Mouse (Mus musculus): ENCODE results near the gene Fignl2. TPM values are rescaled to one million over a fixed set of nuclear protein-coding genes. Genes with fewer than 3 reads are reported as not detected.

Gene Fignl2
- total and polyA plus RNA-seq, 3 experiments = not detected

DNA sequence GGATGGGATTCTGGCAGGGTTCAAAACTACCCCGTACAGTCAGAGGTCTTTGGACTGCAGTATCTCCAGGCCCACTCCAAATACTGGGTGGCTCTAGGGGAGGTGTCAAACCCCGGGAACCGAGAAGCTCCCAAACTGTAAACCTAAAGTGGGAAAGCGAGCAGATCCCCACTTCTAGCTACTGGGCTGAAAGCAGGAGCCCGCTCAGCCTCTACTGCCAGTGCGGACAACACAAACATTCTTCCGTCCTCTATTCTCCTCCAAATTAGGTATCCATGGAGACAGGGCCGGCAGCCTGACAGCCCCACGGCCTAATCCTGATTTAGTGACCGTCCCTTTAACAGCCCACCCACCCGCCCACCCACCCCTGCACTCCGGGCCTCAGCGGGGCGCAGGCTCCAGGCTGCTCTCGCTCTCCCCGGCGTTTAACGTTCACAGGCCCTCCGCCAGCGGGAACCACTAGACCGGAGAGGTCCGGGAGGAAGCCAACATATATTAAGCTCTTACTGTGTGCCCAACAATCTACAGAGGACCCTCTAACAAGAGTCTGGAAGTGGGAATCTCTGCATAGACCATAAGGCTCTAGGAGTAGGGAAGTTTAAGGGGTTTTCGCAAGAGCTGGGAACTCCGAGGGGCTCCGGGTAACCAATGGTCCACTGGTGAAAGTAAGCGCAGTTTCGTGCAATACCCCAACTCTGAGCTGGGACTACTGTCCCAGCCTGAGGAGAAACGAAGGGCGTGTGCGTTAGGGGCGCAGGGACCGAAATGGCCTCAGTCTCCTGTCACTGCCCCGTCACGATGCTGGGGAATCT is 1.2 kb downstream of the Fignl2 start:
- no peaks in the 10 kb centered on the region for H3K36me3 ChIP-seq (ENCODE audit: control insufficient read depth in 1 of 2, insufficient read depth in 2 of 2, low read length in 2 of 2)
- no peak overlapping the region for H3K27ac ChIP-seq (ENCODE audit: control insufficient read depth, low read depth, low read length)
- H3K27me3 ChIP-seq (ENCODE audit: control insufficient read depth in 1 of 2, insufficient read depth in 2 of 2, low read length in 2 of 2) = peaks cover under 1 to 5% of the 10 kb centered on the region in 2 experiments; a peak in 3 of 4 replicates
- no peak overlapping the region for H3K9ac ChIP-seq (ENCODE audit: control insufficient read depth, low read depth, low read length, poor library complexity, severe bottlenecking)
- H3K4me3 ChIP-seq (ENCODE audit: control insufficient read depth in 1 of 2, insufficient read depth in 1 of 2, low read depth in 2 of 2, low read length in 2 of 2) = no peak overlapping the region
- no peaks in the 10 kb centered on the region for H3K79me2 ChIP-seq (ENCODE audit: control insufficient read depth, insufficient read depth, low read length, poor library complexity)
- no peaks in the 10 kb centered on the region for H3K9me3 ChIP-seq (replicated peaks; ENCODE audit: insufficient read depth, low read length)
- no peak for DNase-seq (ENCODE audit: low read depth, low spot score)
- no peak for TF ChIP-seq MYB (IDR thresholded peaks at IDR 0.05; ENCODE audit: low read depth, low read length)
- no peak for TF ChIP-seq CHD2 (IDR thresholded peaks at IDR 0.05; ENCODE audit: low read length)
- no peak for TF ChIP-seq MYC (IDR thresholded peaks at IDR 0.05; ENCODE audit: low read depth, low read length)
- no peak for TF ChIP-seq GATA1 (IDR thresholded peaks at IDR 0.05; ENCODE audit: low read depth, low read length)
- no peak for TF ChIP-seq BHLHE40 (IDR thresholded peaks at IDR 0.05; ENCODE audit: borderline replicate concordance, low read depth, low read length)
- TF ChIP-seq ELF1 (IDR thresholded peaks at IDR 0.05; ENCODE audit: low read depth, low read length) = no peak
- TF ChIP-seq POLR2AphosphoS2 (IDR thresholded peaks at IDR 0.05; ENCODE audit: low read length) = no peak
- TF ChIP-seq TCF12 (IDR thresholded peaks at IDR 0.05; ENCODE audit: low read depth, low read length) = no peak
- TF ChIP-seq USF2 (IDR thresholded peaks at IDR 0.05; ENCODE audit: borderline replicate concordance in 1 of 2, insufficient read depth in 1 of 2, low read depth in 1 of 2, low read length in 2 of 2) = no peak
- TF ChIP-seq USF1 (IDR thresholded peaks at IDR 0.05; ENCODE audit: low read depth, low read length) = no peak
- no peaks in the 10 kb centered on the region for H3K4me1 ChIP-seq (ENCODE audit: control insufficient read depth in 1 of 2, insufficient read depth in 2 of 2, low read length in 2 of 2)

DNA sequence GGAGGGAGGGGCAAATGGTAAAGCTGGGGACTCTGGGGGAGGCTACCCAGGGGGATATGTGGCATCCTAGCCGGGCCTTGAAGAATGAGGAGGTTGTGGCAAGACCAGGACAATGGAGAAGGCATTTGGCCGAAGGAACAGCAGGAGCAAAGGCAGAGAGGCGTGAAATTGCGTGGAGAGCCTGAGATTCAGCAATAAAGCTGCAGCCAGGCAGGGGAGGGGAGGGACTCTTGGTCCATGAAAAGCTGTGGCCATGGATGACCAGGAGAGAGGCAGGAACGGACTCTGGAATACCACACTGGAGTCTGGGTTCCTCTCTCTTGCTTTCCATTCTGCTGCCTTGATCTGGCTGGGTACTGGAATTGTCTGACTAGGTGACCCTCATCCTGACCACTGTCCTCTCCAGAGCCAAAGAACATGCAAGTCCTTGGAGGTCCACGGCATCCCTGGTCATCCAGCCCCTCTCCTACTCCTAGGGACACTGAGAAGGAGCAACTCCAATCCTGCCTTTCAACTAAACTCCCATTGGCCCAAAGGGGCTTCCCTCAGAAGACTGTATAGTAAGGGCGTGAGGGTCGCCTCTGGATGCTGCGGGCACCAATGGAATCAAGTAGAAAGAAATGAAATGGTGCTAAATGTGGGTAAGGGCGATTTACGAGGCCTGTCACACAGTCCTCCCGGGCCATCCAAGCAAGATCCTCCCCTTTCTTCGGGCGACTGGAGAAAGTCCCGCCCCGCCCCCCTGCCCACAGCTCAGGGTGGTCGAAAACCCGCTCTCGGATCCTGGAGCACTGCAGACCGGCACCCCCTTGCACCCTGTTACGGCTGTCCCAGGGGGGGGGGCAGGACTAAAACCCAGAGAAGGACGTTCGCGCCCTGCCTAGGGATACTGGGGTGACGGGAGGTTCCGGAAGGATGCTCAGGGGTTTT is 2.0 kb downstream of the Fignl2 start:
- no peak overlapping the region for H3K4me3 ChIP-seq (ENCODE audit: control insufficient read depth in 1 of 2, insufficient read depth in 1 of 2, low read depth in 2 of 2, low read length in 2 of 2)
- H3K79me2 ChIP-seq (ENCODE audit: control insufficient read depth, insufficient read depth, low read length, poor library complexity) = no peaks in the 10 kb centered on the region
- DNase-seq (ENCODE audit: low read depth, low spot score) = no peak
- peaks cover 2 to 11% of the 10 kb centered on the region in 2 experiments for H3K27me3 ChIP-seq (ENCODE audit: control insufficient read depth in 1 of 2, insufficient read depth in 2 of 2, low read length in 2 of 2)
- no peaks in the 10 kb centered on the region for H3K4me1 ChIP-seq (ENCODE audit: control insufficient read depth in 1 of 2, insufficient read depth in 2 of 2, low read length in 2 of 2)
- no peaks in the 10 kb centered on the region for H3K36me3 ChIP-seq (ENCODE audit: control insufficient read depth in 1 of 2, insufficient read depth in 2 of 2, low read length in 2 of 2)
- H3K9me3 ChIP-seq (replicated peaks; ENCODE audit: insufficient read depth, low read length) = no peaks in the 10 kb centered on the region
- TF ChIP-seq USF2 (IDR thresholded peaks at IDR 0.05; ENCODE audit: borderline replicate concordance in 1 of 2, insufficient read depth in 1 of 2, low read depth in 1 of 2, low read length in 2 of 2) = no peak
- TF ChIP-seq GABPA (IDR thresholded peaks at IDR 0.05; ENCODE audit: low read depth, low read length) = no peak
- no peak for TF ChIP-seq MYC (IDR thresholded peaks at IDR 0.05; ENCODE audit: low read depth, low read length)
- TF ChIP-seq GATA1 (IDR thresholded peaks at IDR 0.05; ENCODE audit: low read depth, low read length) = no peak
- no peak for TF ChIP-seq NRF1 (IDR thresholded peaks at IDR 0.05; ENCODE audit: insufficient read depth, low read depth, low read length, poor library complexity, severe bottlenecking)
- no peak for TF ChIP-seq TAL1 (IDR thresholded peaks at IDR 0.05; ENCODE audit: low read length)
- TF ChIP-seq MAZ (IDR thresholded peaks at IDR 0.05; ENCODE audit: low read depth, low read length) = no peak
- no peak for TF ChIP-seq ETS1 (IDR thresholded peaks at IDR 0.05; ENCODE audit: low read depth, low read length)
- TF ChIP-seq TBP (IDR thresholded peaks at IDR 0.05; ENCODE audit: low read depth, low read length) = no peak
- no peak for TF ChIP-seq CTCF (IDR thresholded peaks at IDR 0.05 in 2 of 3, conservative IDR thresholded peaks at IDR 0.05 in 1 of 3; ENCODE audit: control insufficient read depth in 1 of 3, insufficient read depth in 1 of 3, low read depth in 2 of 3, low read length in 3 of 3, poor library complexity in 1 of 3, severe bottlenecking in 1 of 3)
- TF ChIP-seq ELF1 (IDR thresholded peaks at IDR 0.05; ENCODE audit: low read depth, low read length) = no peak
- no peak for TF ChIP-seq USF1 (IDR thresholded peaks at IDR 0.05; ENCODE audit: low read depth, low read length)
- TF ChIP-seq E2F4 (IDR thresholded peaks at IDR 0.05; ENCODE audit: borderline replicate concordance, low read depth, low read length) = no peak
- no peak for TF ChIP-seq MAFK (IDR thresholded peaks at IDR 0.05; ENCODE audit: borderline replicate concordance, low read depth, low read length)
- TF ChIP-seq RCOR1 (IDR thresholded peaks at IDR 0.05; ENCODE audit: low read depth, low read length) = no peak
- no peak for TF ChIP-seq JUND (IDR thresholded peaks at IDR 0.05; ENCODE audit: low read depth, low read length)
- H3K27ac ChIP-seq (ENCODE audit: control insufficient read depth, low read depth, low read length) = no peak overlapping the region
- H3K9ac ChIP-seq (ENCODE audit: control insufficient read depth, low read depth, low read length, poor library complexity, severe bottlenecking) = no peak overlapping the region

Measured in MEL (cell line).